Mouse (Mus musculus) monocyte, adult 2 months (primary cell): ENCODE measurements around the gene Gtf2ird1.
"Not testable (repeated sequence)": the region's sequence is repeated elsewhere in the genome, so short reads cannot be mapped to it uniquely, and the experiment has no call there.

Experiments
- DNase-seq, 2 experiments: peaks; one replicate each; pipeline ENCODE4 v3.0.0; 2022; ENCODE audit warnings: low spot score in 2 of 2, low read depth in 1 of 2

The Gtf2ird1 gene

DNA sequence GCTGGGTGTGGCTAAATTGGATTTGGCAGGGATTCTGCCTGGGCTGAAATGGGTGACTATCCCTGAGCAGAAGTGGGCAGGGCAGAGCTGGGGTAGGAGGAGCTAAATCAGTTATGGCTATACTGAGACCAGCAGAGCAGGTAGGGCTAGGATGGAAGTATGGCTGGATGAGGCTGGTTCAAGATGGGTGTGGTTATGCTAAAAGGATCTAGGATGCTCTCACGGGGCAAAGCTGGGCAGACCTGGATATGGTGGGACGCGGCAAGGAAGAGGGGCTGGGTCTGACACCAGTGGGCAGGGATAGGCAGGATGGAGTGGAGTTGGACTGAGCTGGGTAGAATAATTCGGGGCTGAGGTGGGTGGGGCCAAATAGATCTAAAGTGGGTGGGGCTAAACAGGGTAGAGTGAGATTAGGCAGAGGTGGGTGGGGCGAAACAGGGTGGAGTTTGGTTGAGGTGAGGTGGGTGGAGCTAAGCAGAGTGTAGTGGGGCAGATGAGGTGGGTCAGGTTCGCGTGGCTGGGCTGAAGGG lies 46.1 kb downstream of the Gtf2ird1 start:
- DNase-seq = no peak

DNA sequence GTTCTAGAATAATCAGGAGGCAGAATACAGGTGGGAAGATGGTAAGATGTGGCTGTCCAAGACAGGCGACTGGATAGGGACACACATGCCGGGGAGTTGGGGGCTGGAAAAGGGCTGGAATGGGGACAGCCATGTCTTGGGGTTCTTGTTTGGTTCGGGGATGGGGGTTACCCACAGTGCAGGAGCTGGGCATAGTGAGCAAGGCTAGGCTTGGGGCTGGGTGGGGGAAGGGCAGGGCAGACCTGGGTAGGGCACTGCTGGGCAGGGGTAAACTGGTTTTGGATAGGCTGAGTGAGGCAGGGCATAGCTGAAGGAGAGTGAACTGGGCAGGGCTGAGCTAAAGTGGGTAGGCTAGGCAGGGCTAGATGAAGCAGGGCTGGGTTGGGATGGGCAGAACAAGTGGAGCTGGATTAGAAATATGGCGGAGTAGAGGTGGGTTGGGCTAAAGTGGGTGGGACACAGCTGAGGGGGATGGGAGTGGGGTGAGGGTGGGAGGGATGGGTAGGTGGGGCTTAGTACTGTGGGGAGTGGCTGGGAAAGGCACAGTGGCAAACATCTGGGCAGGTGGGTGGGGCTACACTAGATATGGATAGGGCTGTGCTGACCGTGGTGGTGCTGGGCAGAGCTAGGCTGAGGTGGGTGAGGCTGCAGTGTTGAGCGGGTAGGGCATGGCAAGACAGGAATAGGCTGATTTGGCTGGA lies 46.8 kb downstream of the Gtf2ird1 start:
- DNase-seq = no peak

DNA sequence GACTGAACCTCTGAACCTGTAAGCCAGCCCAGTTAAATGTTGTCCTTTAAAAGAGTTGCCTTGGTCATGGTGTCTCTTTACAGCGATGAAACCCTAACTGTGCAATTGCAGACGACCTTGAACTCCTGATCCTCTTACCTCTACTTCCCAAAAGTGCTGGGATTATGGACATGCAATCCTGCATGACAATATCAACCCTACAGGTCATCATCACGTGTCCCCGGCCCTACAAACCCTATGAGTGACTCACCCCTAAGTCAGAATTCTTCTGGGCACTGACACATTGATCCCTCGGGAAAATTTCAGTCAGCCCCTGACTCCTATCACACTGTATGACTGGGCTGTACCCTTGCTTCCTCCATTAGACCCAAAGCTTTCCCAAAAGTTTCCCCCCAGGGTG lies 48.4 kb downstream of the Gtf2ird1 start:
- DNase-seq = no peak

DNA sequence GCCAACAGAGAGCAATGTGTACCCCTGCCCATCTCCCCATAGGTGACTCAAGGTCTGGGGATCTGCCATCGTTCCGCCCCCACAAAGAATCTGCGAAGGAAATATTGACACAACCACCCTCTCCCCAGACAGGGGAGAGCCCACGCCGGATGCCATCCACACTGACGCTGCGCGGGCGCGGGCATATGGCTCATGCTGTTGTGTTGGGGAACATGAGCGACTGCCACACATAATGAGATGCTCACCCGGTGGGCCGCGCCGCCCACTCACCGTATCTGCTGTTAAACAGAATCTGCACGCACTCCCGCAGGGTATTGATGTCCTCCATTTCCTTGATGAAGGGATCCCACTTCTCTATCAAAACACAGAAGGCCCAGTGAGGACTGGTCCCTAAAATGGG lies 54.7 kb downstream of the Gtf2ird1 start:
- no peak for DNase-seq

DNA sequence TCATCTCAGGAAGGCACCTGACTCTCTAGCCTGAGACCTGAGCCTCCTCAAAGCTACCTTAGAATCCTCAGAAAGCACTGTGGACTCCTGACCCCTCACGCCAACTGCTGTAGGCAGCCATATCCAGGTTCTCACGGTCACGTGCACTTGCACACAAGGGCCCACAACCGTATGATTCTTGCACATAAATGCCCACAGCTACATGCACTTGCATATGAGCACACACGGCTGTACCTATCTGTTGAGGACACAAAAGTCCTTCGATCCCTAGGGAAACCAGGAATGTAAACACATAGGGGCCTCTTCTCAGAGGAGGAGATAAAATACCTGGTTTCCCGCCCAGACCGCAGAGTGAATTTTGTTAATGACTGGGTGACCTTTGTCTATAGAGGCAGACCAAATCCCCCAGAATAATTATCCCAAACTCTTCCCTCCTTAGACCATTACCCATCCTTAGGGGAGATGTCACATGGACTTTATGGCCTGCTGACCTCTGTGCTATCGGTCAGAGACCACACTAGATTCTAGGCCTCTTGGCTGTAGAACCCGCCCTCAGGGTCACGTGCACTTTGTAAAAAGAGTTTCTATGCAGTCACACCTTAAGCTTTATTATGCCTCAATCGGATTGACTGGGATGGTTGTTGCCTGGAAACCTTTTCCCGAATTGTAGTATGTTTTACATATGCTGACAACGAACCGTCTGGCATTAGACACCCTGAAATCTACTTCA lies 58.9 kb downstream of the Gtf2ird1 start:
- no peak for DNase-seq

DNA sequence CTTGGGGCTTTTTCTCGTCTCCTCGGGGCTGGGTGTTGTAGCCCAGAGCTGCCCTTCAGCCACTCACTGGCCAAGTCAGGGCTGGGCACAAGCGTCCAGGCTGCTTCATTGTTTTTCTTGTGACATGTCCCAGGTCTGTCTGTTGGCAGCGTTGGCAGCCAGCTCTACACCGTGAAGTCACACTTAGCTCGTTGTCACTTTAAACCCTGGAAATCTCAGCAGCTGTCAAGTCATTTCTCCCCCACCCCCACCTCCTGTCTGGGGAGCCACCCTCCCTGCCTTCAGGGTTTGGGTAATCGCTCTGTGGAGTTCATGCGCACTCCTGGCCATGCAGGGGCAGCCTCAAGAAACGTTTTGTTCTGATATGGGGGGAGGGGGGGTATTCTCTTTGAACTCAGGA lies 60.0 kb downstream of the Gtf2ird1 start:
- no peak for DNase-seq

DNA sequence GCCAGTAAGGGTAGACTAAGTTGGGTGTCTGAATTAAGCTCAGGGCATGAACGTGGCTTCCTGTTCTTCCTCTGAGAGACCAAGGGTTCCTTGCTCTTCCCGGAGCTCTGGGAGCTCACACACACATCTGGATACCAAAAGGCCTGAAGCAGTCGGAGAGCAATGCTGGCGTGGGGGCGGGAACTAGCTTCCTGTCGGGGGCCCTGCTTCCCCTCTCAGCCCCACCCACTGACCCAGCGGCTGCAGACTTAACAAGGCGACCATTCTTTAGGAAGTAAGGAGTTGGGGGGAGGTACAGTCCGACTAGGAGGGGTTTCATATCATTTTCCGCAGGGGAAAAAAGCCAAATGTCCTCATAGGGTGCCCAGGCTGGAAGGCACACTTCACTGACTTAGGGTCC lies 61.9 kb downstream of the Gtf2ird1 start:
- no peak for DNase-seq

DNA sequence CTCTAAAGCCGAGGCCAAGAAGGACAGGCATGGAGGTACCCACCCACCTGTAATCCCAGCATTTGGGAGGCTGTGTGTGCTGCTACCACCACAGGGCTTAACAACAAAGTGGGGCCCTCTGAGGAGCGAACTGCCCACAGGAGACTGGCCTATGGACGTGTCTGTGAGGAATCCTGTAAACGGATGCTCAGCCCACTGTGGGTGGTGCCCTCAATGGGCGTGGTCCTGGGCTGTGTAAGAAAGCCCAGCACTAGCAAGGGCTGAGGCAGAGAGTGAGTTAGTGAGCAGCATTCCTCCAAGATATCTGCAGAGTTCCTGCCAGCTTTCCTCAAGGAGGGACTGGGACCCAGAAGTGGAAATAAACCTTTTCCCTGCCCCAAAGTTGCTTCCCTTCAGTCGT lies 62.9 kb downstream of the Gtf2ird1 start:
- no peak for DNase-seq

DNA sequence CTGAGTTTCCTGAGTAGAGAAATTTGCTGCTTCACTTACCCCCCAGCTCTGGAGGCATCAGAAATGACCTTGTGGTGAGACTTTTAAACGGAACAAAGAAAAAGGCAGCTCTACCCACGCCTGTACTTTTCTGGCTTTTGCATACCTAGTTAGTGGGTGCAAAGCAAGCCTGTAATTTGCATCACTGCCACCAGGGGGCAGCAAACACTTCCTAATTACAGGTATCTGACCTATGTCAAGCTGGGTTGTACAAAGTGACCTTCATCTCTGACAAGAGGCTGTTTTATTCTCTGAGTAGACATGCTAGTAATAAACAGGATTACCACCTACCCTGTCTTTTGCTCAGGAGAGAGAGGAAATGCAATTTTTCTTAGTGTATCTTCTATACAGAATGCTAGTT lies 71.4 kb downstream of the Gtf2ird1 start:
- DNase-seq = peak in 1 of 2 experiments; percentile 40

DNA sequence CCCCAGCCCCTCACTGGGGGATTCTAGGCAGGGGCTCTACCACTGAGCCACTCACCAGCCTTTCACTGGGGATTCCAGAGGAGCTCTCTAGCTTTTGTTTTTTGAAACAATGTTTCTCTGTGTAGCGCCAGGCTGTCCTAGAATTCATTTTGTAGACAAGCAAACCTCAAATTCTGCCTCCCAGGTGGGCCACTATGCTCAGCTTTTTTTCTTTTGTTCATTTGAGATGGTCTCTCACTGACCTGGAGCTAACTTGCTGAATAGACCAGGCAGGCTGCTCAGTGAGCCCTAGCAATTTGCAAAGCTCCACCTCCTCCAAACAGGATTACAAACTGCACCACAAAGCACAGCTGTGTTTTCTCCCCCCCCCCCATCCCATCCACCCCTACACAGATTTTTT lies 81.3 kb downstream of the Gtf2ird1 start:
- DNase-seq = no peak

DNA sequence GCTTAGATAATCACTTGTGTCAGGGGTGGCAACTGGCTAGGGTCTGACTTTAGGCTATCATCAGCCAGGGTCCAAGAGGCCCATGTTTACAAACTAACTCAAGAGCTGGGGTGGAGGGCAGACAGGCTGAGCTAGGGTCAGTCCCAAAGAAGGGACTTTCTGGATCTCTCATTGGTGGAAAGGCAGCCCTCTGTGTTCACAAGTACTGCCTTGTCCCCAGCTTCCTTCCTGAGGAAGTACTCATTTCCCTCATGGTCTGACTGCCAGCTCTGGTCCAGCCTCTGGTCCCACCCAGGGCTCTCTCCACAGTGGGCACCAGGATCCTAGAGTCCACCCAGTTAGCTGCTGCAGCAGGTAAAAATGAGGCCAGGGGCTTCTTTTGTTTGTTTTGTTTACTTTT lies 82.0 kb downstream of the Gtf2ird1 start:
- no peak for DNase-seq

DNA sequence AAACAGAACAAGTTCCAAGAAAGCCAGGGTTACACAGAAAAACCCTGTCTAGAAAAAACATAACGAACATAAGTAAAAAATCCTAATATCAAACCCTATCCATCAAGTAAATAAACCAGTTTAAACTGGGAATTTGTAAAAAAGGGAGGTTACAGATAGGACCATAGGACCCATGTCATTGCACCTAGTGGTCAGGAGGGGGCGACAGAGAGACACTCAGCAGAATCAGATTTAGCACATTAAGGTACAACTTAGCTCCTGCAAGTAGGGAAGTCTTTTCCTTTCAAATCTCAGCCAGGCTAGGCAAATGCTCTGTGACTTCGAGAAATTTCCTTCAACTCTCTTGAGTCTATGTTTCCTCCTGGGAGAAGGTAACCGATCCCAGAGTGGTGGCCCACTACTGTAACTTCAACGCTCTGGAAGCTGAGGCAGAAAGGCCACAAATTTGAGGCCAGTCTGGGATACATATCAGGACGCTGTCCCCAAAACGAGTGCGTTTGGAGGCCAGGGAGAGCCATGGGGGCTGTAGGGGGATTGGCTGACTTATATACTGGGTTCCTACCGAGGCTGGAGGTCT lies 82.5 kb downstream of the Gtf2ird1 start:
- peak in 1 of 2 experiments; percentile 16 for DNase-seq

DNA sequence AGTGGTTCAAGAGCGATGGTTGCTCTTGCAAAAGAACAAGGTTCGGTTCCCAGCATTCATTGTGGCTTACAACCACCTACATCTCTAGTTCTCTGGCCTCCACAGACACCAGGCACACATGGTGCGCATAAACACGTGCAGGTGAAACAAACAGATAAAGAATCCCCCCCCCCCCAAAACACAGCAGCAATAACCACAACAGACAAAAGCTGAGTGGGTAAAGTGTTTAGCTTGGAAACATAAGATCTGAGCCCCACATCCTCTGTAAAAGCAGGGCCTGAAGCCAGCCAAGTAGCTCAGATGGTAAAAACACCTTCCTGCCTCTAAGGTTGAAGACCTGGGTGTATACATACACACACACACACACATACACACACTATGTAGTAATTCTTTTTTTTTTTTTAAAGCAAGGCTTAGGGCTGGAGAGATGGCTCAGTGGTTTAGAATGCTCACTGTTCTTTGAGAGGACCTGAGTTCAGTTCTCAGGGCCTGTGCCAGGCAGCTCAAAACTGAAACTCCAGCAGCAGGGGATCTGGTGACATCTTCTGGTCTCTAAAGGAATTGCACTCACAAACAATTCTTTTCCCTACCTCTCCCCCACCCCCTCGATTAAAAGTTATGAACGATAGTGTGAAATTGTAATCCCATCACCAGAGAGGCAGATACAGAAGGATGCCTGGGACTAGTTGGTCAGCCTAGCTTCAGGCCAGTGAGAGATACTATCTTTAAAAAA lies 83.4 kb downstream of the Gtf2ird1 start:
- DNase-seq = no peak

DNA sequence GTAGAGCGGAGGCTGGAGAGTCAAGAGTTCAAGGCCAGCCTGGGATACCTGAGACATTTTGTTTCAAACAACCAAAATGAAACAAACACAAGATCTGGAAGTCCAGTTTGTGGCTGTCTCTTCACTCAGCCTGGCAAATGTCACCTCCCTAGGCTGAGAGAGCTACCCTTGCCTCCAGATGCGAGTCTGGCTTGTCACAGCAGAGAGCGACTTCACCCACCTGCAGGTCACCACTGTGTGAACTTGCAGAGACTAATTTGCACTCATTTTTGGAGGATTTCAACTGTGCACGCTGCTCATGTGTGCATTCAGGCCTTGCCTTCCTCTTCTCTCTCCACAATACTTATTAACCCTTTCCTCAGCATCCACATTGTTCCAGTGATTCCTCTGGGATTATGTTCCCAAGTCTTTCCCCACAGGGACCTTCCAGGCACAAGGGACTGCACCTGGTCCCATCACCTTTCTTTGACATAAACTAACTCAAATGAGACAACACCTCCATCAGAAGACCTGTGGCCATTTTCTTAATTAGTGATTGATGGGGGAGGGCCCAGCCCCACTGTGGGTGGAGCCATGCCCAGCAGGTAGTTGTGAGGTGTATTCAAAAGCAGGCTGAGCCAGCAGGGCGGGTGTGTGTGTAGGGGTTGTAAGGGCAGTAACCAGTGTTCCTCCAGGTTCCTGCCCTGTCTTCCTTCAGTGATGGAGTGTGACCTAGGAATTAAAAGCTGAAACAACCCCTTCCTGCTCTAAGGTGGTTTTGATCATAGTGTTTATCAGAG lies 84.8 kb downstream of the Gtf2ird1 start:
- no peak for DNase-seq

DNA sequence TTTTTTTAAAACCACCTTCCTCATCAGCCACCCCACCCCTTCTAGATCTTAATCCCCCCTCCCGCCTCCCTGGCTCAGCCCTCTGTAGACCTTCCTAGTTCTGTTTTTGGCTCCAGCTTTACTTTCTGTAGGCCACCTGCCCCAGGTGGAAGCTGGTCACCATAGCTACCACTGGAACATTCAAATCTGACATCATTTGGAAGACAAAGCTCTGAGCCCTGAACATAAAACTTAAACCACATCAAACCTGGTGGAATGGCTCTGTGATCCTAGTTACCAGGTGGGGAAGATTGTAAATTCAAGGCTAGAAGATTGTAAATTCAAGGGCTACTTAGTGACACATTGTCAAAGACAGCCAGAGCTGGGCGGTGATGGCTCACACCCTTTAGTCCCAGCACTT lies 85.7 kb downstream of the Gtf2ird1 start:
- no peak for DNase-seq

DNA sequence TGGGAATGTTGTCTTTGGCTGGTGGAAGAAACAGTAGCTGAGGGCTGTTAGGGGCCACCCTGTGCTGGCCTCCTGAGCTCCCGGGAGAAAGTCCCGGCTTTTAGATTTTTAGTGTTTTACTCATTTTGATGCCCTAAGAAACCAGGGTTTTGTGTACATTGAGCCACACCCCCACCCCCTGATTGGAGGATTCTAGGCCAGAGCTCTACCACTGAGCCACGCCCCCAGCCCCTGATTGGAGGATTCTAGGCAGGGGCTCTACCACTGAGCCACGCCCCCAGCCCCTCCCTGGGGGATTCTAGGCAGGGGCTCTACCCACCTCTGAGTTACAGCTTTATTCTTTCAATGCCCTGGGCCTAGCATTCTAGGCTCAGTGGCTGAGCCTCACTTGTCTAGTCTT lies 97.4 kb downstream of the Gtf2ird1 start:
- DNase-seq = no peak

DNA sequence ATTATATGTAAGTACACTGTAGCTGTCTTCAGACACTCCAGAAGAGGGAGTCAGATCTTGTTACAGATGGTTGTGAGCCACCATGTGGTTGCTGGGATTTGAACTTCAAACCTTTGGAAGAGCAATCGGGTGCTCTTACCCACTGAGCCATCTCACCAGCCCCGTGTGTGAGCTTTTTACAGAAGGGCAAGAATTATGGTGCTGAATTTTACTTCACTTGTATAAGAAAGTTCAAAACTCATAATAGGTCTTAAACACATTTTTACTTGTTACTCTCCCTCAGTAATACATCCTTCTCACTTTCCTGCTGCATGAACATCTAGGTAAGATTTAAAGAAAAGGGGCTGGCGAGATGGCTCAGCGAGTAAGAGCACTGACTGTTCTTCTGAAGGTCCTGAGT lies 101.1 kb downstream of the Gtf2ird1 start:
- not testable (repeated sequence) for DNase-seq

DNA sequence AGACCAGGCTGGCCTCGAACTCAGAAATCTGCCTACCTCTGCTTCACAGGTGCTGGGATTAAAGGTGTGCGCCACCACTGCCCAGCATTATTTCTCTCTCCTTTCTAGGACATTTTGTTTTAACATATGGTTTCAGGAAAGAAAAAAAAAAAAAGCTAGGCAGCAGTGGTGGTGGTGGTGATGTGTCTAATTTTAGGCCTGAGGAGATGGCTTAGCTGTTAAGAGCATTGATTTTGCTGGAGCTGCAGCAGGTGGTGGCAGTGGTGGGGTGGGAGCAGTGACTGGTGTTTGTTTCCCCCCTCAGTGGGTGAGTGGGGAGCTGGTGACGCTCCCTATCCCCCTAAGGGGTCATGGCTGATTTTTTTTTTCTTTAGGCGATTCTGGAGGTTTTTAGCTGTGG lies 103.4 kb downstream of the Gtf2ird1 start:
- no peak for DNase-seq

DNA sequence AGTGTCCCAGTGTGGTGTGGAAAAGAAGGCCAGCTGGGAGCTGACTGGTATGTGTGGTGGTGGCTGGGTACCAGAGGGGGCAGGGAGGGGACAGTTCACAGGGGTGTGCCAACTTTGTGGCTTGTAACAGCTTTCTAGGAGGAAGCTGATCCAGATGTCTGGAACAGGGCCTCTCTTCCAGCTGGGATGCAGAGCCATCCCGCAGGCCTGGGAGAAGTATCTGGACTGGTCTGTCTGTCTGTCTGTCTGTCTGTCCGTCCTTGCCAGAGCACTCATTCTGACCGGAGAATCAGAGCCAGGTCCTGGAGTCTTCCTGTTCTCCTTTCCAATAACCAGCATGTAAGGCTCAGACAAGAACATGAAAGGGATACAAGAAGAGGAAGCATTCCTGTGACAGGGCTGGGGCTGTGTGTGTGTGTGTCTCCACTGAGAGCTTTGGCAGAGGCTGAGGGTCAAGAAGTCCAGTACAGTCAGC lies 104.0 kb downstream of the Gtf2ird1 start:
- peak in 1 of 2 experiments; percentile 16 for DNase-seq

DNA sequence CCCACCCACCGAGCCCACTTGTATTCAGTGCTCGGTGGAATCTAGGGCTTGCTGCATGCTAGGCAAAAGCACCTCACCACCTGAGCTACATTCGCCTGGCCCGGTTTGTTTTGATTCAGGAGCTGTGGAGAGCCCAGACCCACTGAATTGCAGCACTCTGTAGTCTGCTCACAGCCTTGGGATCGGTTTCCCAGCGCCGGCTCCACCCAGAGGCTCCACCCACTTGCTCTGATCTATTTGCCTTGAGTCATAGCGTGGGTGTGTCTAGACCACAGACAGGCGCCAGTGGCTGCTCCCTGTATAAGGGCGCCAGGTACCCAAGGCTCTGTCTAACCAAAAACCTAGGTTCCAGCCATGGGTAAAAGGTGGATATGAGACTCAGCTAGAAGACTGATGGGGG lies 105.9 kb downstream of the Gtf2ird1 start:
- DNase-seq = peak; percentile 33 to 52

DNA sequence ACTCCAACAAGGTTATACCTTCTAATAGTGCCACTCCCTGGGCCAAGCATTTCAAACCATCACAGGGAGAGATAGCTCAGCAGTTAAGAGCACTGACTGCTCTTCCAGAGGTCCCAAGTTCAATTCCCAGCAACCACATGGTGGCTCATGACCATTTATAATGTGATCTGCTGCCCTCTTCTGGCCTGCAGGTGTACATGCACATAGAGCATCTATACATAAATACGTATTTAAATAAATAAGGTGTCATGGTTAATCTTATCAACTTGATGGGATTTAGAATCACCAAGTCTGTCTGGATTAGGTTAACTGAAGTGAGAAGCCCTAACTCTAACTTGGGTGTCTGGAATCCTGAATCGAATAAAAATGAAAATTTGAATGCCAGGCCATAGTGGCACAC lies 109.5 kb downstream of the Gtf2ird1 start:
- no peak for DNase-seq
